Mouse (Mus musculus): ENCODE results near the gene Popdc2. TPM values are rescaled to one million over a fixed set of nuclear protein-coding genes. Genes with fewer than 3 reads are reported as not detected.

Gene Popdc2
- polyA plus RNA-seq, 1 experiment: 6.5 TPM

DNA sequence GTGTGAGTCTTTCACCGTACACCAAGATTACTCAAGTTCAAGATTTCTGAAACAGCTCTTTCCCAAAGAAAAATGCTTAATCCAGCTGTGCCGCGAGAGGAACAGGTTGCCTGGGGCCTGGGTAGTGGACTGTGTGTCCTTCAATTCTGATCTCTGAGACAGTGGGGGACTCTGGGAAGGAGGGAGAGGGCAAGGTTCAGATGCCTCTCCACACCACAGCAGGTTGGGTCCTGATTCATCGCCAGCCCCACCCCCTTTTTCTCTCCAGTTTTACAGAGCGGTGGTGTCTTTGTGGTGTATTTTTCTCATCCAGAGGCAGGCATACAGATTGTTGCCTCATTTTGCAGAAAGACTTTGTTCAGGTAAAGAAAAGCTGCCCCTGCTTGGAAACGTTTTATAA is 36.3 kb downstream of the Popdc2 start:
- no peak overlapping the region for H3K4me3 ChIP-seq (ENCODE audit: low read depth, low read length)
- 69% methylated on average over 6 of the region's 6 CpGs for WGBS
- TF ChIP-seq CTCF (IDR thresholded peaks at IDR 0.05; ENCODE audit: extremely low read depth, insufficient read length, insufficient replicate concordance, low read depth, low read length) (no peak), POLR2A (IDR thresholded peaks at IDR 0.05; ENCODE audit: low read depth, low read length) (no peak)
- no peaks in the 10 kb centered on the region for H3K27me3 ChIP-seq (ENCODE audit: control insufficient read depth, insufficient read depth, low read length)
- no peak overlapping the region for H3K27ac ChIP-seq (ENCODE audit: insufficient read depth, low read depth, low read length)
- peaks cover 2% of the 10 kb centered on the region; the same call in 1 of the 2 replicates for H3K4me1 ChIP-seq (ENCODE audit: control insufficient read depth, insufficient read depth, insufficient read length, low read length)
- H3K36me3 ChIP-seq (ENCODE audit: control insufficient read depth, insufficient read depth, low read length): no peaks in the 10 kb centered on the region

DNA sequence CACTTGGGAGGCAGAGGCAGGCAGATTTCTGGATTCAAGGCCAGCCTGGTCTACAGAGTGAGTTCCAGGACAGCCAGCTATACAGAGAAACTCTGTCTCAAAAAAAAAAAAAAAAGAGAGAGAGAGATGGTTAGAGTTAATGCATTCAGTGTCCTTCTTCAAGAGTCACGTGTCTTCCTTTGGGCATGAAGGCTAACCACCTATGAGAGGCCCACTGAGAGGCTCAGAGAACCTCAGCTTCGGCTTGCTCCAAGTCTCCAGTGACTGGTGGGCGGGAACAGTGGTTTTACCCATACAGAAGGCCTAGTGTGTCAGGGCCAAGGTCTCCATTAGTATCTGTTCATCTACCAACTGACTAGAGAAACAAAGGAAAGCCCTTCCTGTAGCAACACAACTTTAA is 37.1 kb downstream of the Popdc2 start:
- H3K27ac ChIP-seq (ENCODE audit: insufficient read depth, low read depth, low read length): peak overlapping the region; percentile 15; the same call in 1 of the 2 replicates
- H3K4me1 ChIP-seq (ENCODE audit: control insufficient read depth, insufficient read depth, insufficient read length, low read length): peaks cover 2% of the 10 kb centered on the region; the same call in 1 of the 2 replicates
- WGBS: 77% methylated on average over 3 of the region's 3 CpGs
- H3K27me3 ChIP-seq (ENCODE audit: control insufficient read depth, insufficient read depth, low read length): no peaks in the 10 kb centered on the region
- H3K36me3 ChIP-seq (ENCODE audit: control insufficient read depth, insufficient read depth, low read length): no peaks in the 10 kb centered on the region
- no peak overlapping the region for H3K4me3 ChIP-seq (ENCODE audit: low read depth, low read length)
- TF ChIP-seq CTCF (IDR thresholded peaks at IDR 0.05; ENCODE audit: extremely low read depth, insufficient read length, insufficient replicate concordance, low read depth, low read length) (no peak), POLR2A (IDR thresholded peaks at IDR 0.05; ENCODE audit: low read depth, low read length) (no peak)

DNA sequence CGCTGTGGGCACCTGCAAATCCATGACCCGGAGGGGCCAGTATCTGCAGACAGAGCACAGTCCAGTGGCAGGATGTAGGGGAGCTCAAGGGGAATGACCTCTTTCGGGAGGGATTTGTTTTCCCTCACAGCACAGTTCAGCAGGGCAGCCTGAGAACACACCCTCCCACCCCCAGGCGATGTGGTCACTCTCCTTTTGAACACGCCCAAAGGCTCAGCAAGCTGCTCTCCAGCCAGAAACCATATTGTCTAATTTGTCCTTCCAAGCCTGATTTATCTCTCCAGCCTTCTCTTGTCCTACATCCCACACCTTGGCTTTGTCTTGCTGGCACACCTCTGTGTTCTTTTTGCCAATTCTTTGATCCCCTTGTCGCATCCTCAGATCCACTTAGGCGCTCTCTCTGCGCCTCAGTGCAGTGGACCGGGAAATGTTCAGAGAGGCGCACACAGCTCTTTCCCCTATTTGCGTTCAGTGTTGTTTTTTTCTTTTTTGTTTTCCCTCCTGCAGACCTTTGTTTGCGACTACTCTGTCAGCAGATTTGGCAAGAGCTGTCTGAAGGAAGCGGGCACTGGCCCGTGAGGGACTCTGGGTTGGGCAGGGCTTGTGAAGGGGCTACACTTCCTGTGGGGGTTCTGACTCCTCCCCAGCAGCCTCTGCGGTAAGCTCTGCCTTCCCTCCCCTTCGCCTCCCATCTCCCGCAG is 37.7 kb downstream of the Popdc2 start:
- TF ChIP-seq CTCF (IDR thresholded peaks at IDR 0.05; ENCODE audit: extremely low read depth, insufficient read length, insufficient replicate concordance, low read depth, low read length): no peak
- H3K27me3 ChIP-seq (ENCODE audit: control insufficient read depth, insufficient read depth, low read length): no peaks in the 10 kb centered on the region
- H3K36me3 ChIP-seq (ENCODE audit: control insufficient read depth, insufficient read depth, low read length): no peaks in the 10 kb centered on the region
- WGBS: 39% methylated on average over 17 of the region's 17 CpGs
- H3K27ac ChIP-seq (ENCODE audit: insufficient read depth, low read depth, low read length): peak overlapping the region; percentile 28; the same call in 1 of the 2 replicates
- H3K4me1 ChIP-seq (ENCODE audit: control insufficient read depth, insufficient read depth, insufficient read length, low read length): peaks cover 2% of the 10 kb centered on the region; the same call in 1 of the 2 replicates
- H3K4me3 ChIP-seq (ENCODE audit: low read depth, low read length): peak overlapping the region; percentile 38

DNA sequence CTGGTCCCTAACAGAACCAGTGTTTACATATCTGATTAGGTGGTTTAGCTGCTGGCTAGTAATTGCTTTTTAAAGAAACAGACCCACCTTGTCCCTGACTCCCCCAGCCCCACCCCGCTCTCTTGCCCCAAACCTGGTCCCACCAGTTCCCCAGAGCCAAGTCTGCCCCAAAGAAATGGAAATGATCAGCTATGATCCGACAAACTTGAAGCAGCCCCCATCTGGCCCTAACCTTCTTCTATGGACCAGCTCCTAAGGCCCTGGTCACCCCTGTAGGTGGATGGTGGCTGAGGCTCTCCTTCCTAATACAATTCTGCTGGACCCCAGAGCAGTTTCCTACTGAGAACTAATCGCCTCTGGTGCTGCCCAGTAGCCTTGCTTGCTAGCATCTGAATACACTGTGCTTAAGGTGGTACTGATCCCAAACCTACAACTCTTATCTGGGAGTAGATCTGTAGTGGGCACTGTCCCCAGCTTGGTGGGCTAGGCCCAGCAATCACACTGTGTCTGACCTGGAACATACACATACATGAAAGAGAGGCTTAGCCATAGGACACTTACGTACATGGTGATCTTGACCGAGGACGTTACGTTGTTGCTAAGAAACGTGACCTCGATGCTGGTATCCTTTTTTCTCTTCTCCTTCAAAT is 38.4 kb downstream of the Popdc2 start:
- Histone ChIP-seq H3K36me3 (ENCODE audit: control insufficient read depth, insufficient read depth, low read length) (no peaks in the 10 kb centered on the region), H3K4me3 (ENCODE audit: low read depth, low read length) (no peak overlapping the region), H3K27ac (ENCODE audit: insufficient read depth, low read depth, low read length) (no peak overlapping the region), H3K4me1 (ENCODE audit: control insufficient read depth, insufficient read depth, insufficient read length, low read length) (peaks cover 2% of the 10 kb centered on the region; the same call in 1 of the 2 replicates), H3K27me3 (ENCODE audit: control insufficient read depth, insufficient read depth, low read length) (no peaks in the 10 kb centered on the region)
- TF ChIP-seq CTCF (IDR thresholded peaks at IDR 0.05; ENCODE audit: extremely low read depth, insufficient read length, insufficient replicate concordance, low read depth, low read length) (no peak), POLR2A (IDR thresholded peaks at IDR 0.05; ENCODE audit: low read depth, low read length) (no peak)
- WGBS: 76% methylated on average over 9 of the region's 9 CpGs

DNA sequence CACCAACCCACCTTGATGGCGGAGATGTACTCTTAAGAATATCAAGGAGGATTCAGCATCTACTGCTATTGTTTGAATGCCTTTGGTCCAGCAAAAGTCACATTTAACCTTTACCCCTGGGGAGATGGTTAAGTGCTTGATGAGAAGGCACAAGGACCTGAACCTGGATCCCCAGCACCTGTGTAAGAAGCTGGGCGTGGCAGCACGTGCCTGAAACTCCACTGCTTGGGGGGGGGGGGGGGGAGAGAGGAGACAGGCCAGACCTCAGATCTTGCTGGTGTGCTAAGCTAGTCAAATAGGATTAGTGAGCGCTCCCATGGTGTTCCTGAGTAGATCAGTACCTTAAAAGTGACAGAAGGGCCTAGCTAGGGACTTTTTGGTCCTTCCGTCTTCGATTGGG is 39.5 kb downstream of the Popdc2 start:
- WGBS: 78% methylated on average over 6 of the region's 6 CpGs
- no peak overlapping the region for H3K4me3 ChIP-seq (ENCODE audit: low read depth, low read length)
- H3K4me1 ChIP-seq (ENCODE audit: control insufficient read depth, insufficient read depth, insufficient read length, low read length): peaks cover 6% of the 10 kb centered on the region
- no peaks in the 10 kb centered on the region for H3K36me3 ChIP-seq (ENCODE audit: control insufficient read depth, insufficient read depth, low read length)
- no peaks in the 10 kb centered on the region for H3K27me3 ChIP-seq (ENCODE audit: control insufficient read depth, insufficient read depth, low read length)
- H3K27ac ChIP-seq (ENCODE audit: insufficient read depth, low read depth, low read length): no peak overlapping the region
- TF ChIP-seq CTCF (IDR thresholded peaks at IDR 0.05; ENCODE audit: extremely low read depth, insufficient read length, insufficient replicate concordance, low read depth, low read length) (no peak), POLR2A (IDR thresholded peaks at IDR 0.05; ENCODE audit: low read depth, low read length) (no peak)

DNA sequence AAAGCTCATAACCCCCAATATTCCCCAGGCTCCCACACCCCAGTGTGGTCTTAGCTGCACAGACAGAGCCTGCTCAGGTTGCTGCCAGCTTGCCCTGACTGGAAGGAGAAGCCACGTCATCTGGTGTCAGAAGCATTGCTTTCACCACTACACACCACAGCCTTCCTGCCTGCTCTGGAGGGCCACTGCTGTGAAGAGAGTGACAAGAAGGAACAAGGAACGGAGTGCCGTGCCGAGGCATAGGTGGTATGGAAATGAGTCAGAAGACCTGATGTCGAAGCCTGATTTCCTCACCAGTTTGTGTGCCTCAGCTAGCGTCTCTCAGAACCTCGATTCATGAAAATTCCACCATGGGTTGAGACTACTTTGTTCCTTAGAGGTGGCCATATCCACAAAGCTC is 41.6 kb downstream of the Popdc2 start:
- 77% methylated on average over 7 of the region's 7 CpGs for WGBS
- no peak for TF ChIP-seq CTCF (IDR thresholded peaks at IDR 0.05; ENCODE audit: extremely low read depth, insufficient read length, insufficient replicate concordance, low read depth, low read length)
- no peak for TF ChIP-seq POLR2A (IDR thresholded peaks at IDR 0.05; ENCODE audit: low read depth, low read length)
- H3K27me3 ChIP-seq (ENCODE audit: control insufficient read depth, insufficient read depth, low read length): no peaks in the 10 kb centered on the region
- no peak overlapping the region for H3K4me3 ChIP-seq (ENCODE audit: low read depth, low read length)
- H3K27ac ChIP-seq (ENCODE audit: insufficient read depth, low read depth, low read length): no peak overlapping the region
- H3K4me1 ChIP-seq (ENCODE audit: control insufficient read depth, insufficient read depth, insufficient read length, low read length): peaks cover 9% of the 10 kb centered on the region
- no peaks in the 10 kb centered on the region for H3K36me3 ChIP-seq (ENCODE audit: control insufficient read depth, insufficient read depth, low read length)

DNA sequence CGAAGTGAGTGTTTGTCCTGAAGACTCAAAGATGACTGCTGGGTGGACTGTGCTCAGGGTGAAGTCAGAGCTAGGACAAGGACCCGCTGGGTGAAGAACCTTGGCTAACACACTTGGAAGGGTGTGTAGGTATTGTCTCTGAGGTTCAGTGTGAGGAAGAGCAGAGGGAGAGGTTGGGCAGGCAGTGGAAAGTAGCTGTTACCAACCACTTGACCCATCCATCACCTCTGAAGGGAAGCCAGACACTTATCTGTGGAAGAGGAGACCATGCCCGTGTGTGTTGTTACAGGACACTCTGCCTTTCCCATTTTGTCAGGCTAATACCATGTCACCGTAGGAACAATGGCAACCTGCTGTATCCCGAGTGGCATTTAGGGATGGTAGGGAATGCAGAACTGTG is 44.3 kb downstream of the Popdc2 start:
- Histone ChIP-seq H3K4me3 (ENCODE audit: low read depth, low read length) (no peak overlapping the region), H3K27ac (ENCODE audit: insufficient read depth, low read depth, low read length) (no peak overlapping the region), H3K27me3 (ENCODE audit: control insufficient read depth, insufficient read depth, low read length) (no peaks in the 10 kb centered on the region), H3K4me1 (ENCODE audit: control insufficient read depth, insufficient read depth, insufficient read length, low read length) (peaks cover 7% of the 10 kb centered on the region), H3K36me3 (ENCODE audit: control insufficient read depth, insufficient read depth, low read length) (no peaks in the 10 kb centered on the region)
- no peak for TF ChIP-seq POLR2A (IDR thresholded peaks at IDR 0.05; ENCODE audit: low read depth, low read length)
- TF ChIP-seq CTCF (IDR thresholded peaks at IDR 0.05; ENCODE audit: extremely low read depth, insufficient read length, insufficient replicate concordance, low read depth, low read length): no peak
- 80% methylated on average over 5 of the region's 5 CpGs for WGBS
